Mouse (Mus musculus): ENCODE results near the gene D430041D05Rik. TPM values are rescaled to one million over a fixed set of nuclear protein-coding genes. Genes with fewer than 3 reads are reported as not detected.

D430041D05Rik gene
- total RNA-seq, 2 experiments from 2014 or later = 88.8 to 99.4 TPM

- DNase-seq (ENCODE audit: low spot score in 2 of 2) = no peak
Measured at GRCm38 (mm10) chr2:104356531-104356930, 54.3 kb downstream of the D430041D05Rik start.

- DNase-seq (ENCODE audit: low spot score in 2 of 2) = no peak
Measured at GRCm38 (mm10) chr2:104354117-104354516, 56.7 kb downstream of the D430041D05Rik start.

GRCm38 (mm10) chr2:104352204-104352493, 58.7 kb downstream of the D430041D05Rik start:
- DNase-seq (ENCODE audit: low spot score in 2 of 2) = no peak

- DNase-seq (ENCODE audit: low spot score in 2 of 2) = no peak
Measured at GRCm38 (mm10) chr2:104351415-104352203, 59.2 kb downstream of the D430041D05Rik start.

- no peak for DNase-seq (ENCODE audit: low spot score in 2 of 2)
Measured at GRCm38 (mm10) chr2:104337619-104338018, 73.2 kb downstream of the D430041D05Rik start.

- no peak for DNase-seq (ENCODE audit: low spot score in 2 of 2)
Measured at GRCm38 (mm10) chr2:104335824-104336223, 75.0 kb downstream of the D430041D05Rik start.

GRCm38 (mm10) chr2:104333952-104334351, 76.9 kb downstream of the D430041D05Rik start:
- DNase-seq (ENCODE audit: low spot score in 2 of 2) = no peak

GRCm38 (mm10) chr2:104332707-104333106, 78.1 kb downstream of the D430041D05Rik start:
- no peak for DNase-seq (ENCODE audit: low spot score in 2 of 2)

- DNase-seq (ENCODE audit: low spot score in 2 of 2) = no peak
Measured at GRCm38 (mm10) chr2:104331261-104331660, 79.6 kb downstream of the D430041D05Rik start.

- no peak for DNase-seq (ENCODE audit: low spot score in 2 of 2)
Measured at GRCm38 (mm10) chr2:104327116-104327794, 83.6 kb downstream of the D430041D05Rik start.

GRCm38 (mm10) chr2:104323773-104324172, 87.0 kb downstream of the D430041D05Rik start:
- no peak for DNase-seq (ENCODE audit: low spot score in 2 of 2)

- DNase-seq (ENCODE audit: low spot score in 2 of 2) = no peak
Measured at GRCm38 (mm10) chr2:104323351-104323750, 87.5 kb downstream of the D430041D05Rik start.

GRCm38 (mm10) chr2:104320061-104320624, 90.7 kb downstream of the D430041D05Rik start:
- DNase-seq (ENCODE audit: low spot score in 2 of 2) = no peak

- no peak for DNase-seq (ENCODE audit: low spot score in 2 of 2)
Measured at GRCm38 (mm10) chr2:104319443-104319842, 91.4 kb downstream of the D430041D05Rik start.

GRCm38 (mm10) chr2:104318881-104319280, 91.9 kb downstream of the D430041D05Rik start:
- DNase-seq (ENCODE audit: low spot score in 2 of 2) = peak; percentile 57 to 59

GRCm38 (mm10) chr2:104318259-104318658, 92.6 kb downstream of the D430041D05Rik start:
- DNase-seq (ENCODE audit: low spot score in 2 of 2) = no peak

GRCm38 (mm10) chr2:104317631-104318030, 93.2 kb downstream of the D430041D05Rik start:
- peak in 1 of 2 experiments; percentile 55 for DNase-seq (ENCODE audit: low spot score in 2 of 2)

- no peak for DNase-seq (ENCODE audit: low spot score in 2 of 2)
Measured at GRCm38 (mm10) chr2:104316483-104316882, 94.3 kb downstream of the D430041D05Rik start.

- DNase-seq (ENCODE audit: low spot score in 2 of 2) = no peak
Measured at GRCm38 (mm10) chr2:104313246-104313645, 97.6 kb downstream of the D430041D05Rik start.

- no peak for DNase-seq (ENCODE audit: low spot score in 2 of 2)
Measured at GRCm38 (mm10) chr2:104307102-104307501, 103.7 kb downstream of the D430041D05Rik start.

GRCm38 (mm10) chr2:104305722-104306121, 105.1 kb downstream of the D430041D05Rik start:
- no peak for DNase-seq (ENCODE audit: low spot score in 2 of 2)

GRCm38 (mm10) chr2:104299912-104300311, 110.9 kb downstream of the D430041D05Rik start:
- no peak for DNase-seq (ENCODE audit: low spot score in 2 of 2)
